Mouse (Mus musculus) embryonic facial prominence, embryonic 12.5 days (tissue): ENCODE results near the gene Ndufa6. TPM values are rescaled to one million over a fixed set of nuclear protein-coding genes. Genes with fewer than 3 reads are reported as not detected.

Experiments used
- microRNA-seq: library from miRNA; unstranded; fragments of <30 nt; microRNA quantifications from one replicate; pipeline ENCODE4, GENCODE M21; 2017
- polyA plus RNA-seq: library from polyadenylated mRNA; unstranded; fragments of >200 nt; fragmentation: Nextera tagmentation; extraction: Ambion mirVana; gene quantifications from 2 replicates; pipeline ENCODE4 v1.2.1, GENCODE M21; 2016

The Ndufa6 gene
- polyA plus RNA-seq, 1 experiment from 2014 or later = 281 TPM

Small RNA genes within 50 kb of the gene (microRNA-seq; reads per million reads assigned to microRNA genes)
- gene Mir7684 = not detected

Other genes with a start within 250 kb of the Ndufa6 start
- 26.2 and 27.0 TPM in 2 replicates for gene Ccdc134, start 226.4 kb downstream of the Ndufa6 start, polyA plus RNA-seq
- gene Srebf2, start 207.1 kb downstream of the Ndufa6 start, polyA plus RNA-seq = 200 and 202 TPM in 2 replicates
- gene Shisa8, start 141.5 kb downstream of the Ndufa6 start, polyA plus RNA-seq = 0.75 and 0.79 TPM in 2 replicates
- 0.13 and 0.23 TPM in 2 replicates for gene Tnfrsf13c, start 130.0 kb downstream of the Ndufa6 start, polyA plus RNA-seq
- 68.8 and 71.0 TPM in 2 replicates for gene Cenpm, start 109.6 kb downstream of the Ndufa6 start, polyA plus RNA-seq
- gene 1500009C09Rik, start 101.9 kb downstream of the Ndufa6 start, polyA plus RNA-seq = 0.29 TPM in 1 of 2 replicates, not detected in the other
- 59.9 and 66.0 TPM in 2 replicates for gene Sept3, start 79.4 kb downstream of the Ndufa6 start, polyA plus RNA-seq
- gene Wbp2nl, start 55.4 kb downstream of the Ndufa6 start, polyA plus RNA-seq = 0.12 TPM in 1 of 2 replicates, not detected in the other
- 36.8 and 38.1 TPM in 2 replicates for gene Naga, start 15.4 kb downstream of the Ndufa6 start, polyA plus RNA-seq
- 10.3 and 11.2 TPM in 2 replicates for gene Pheta2, start 15.4 kb downstream of the Ndufa6 start, polyA plus RNA-seq
- gene Smdt1, start 15.4 kb downstream of the Ndufa6 start, polyA plus RNA-seq = 227 and 245 TPM in 2 replicates
- gene Cyp2d22, start 25.9 kb upstream of the Ndufa6 start, polyA plus RNA-seq = 10.6 and 10.9 TPM in 2 replicates
- not detected in 2 replicates for gene Cyp2d11, start 39.7 kb upstream of the Ndufa6 start, polyA plus RNA-seq
- gene Cyp2d10, start 52.9 kb upstream of the Ndufa6 start, polyA plus RNA-seq = not detected in 2 replicates
- not detected in 2 replicates for gene Cyp2d9, start 79.1 kb upstream of the Ndufa6 start, polyA plus RNA-seq
- not detected in 2 replicates for gene Cyp2d12, start 200.8 kb upstream of the Ndufa6 start, polyA plus RNA-seq